Mouse (Mus musculus): ENCODE results near the gene Tmem52b.

DNA sequence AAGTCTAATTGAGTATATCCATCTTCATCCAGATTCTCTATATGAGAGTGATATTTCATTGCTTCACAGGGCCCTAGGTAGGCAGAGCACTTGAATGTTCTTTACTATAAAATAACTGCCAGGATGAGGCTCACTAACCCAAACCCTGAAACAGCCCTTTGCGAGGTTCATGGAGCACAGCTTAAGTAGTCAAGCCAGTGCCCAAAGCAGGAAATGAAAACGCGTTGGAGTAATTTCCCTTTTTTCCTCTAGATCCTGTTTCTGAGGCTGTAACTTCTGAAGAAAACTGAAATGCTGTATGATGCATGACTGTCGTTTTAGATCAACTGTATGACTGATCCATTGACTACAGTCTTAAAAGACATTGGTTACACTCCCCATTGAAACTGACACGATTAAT is 39.7 kb upstream of the Tmem52b start:
- TF ChIP-seq MYOG (IDR thresholded peaks at IDR 0.05; ENCODE audit: control insufficient read depth, extremely low read depth, insufficient read length) (no peak), CTCF (IDR thresholded peaks at IDR 0.05; ENCODE audit: control insufficient read depth, insufficient read depth, insufficient read length) (no peak), MAX (IDR thresholded peaks at IDR 0.05) (no peak), USF1 (IDR thresholded peaks at IDR 0.05; ENCODE audit: low read depth) (no peak), CEBPB (IDR thresholded peaks at IDR 0.05; ENCODE audit: low read depth) (no peak), FOSL1 (IDR thresholded peaks at IDR 0.05; ENCODE audit: insufficient read depth, low read length, poor library complexity, severe bottlenecking) (no peak), MYOD1 (IDR thresholded peaks at IDR 0.05; ENCODE audit: control insufficient read depth, insufficient read length, low read depth) (no peak)
